Mouse (Mus musculus) urinary bladder, postnatal 0 days (tissue): ENCODE data around the gene Klhl2. TPM values are rescaled to one million over a fixed set of nuclear protein-coding genes. Genes with fewer than 3 reads are reported as not detected.

Experiments
- polyA plus RNA-seq: library from polyadenylated mRNA; unstranded; fragments of >200 nt; fragmentation: Nextera tagmentation; extraction: Ambion mirVana; gene quantifications from 2 replicates; pipeline ENCODE4 v1.2.1, GENCODE M21; 2015

Klhl2 gene
- 8.6 and 9.8 TPM in 2 replicates for polyA plus RNA-seq

GRCm38 (mm10) chr8:64849897-64850541, at the start of gene Klhl2:
TSS of gene Klhl2 (minus strand) at chr8:64850017.

DNA sequence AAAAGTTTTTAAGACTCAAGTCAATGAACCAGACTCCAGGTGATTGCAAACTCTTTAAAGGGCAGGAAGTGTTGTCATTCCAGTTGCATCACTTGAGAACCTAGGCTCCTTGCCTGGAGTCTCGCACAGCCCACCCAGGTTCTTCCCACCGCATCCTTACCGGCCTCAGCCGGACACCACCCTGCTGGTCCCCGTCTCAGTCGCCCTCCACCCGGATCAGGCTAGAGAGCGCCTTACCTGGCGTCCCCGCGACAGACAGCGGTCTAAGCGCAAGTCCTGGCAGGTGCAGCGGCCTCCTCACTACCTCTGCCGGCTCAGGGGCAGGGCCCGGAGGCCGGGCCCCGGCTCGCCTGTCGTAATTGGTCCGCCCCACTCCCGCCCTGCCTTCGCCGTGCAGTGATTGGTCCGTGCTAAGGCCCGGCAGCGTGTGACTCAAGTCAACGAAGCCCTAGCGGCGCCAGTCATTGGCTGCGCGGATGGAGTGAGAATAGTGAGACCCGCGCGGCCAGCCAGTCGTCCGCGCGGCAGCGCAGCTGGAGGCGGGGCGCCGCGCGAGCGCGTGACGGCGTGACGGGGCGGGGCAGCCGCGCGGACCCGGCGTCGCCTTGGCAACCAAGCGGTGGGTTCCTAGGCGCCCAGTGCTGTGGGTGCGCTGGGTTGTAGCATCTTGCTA, 116.4 kb downstream of the Klhl2 start, which contains the start of gene Msmo1:
TSS of gene Msmo1 (minus strand) at position 522 of the 673 bp plus-strand sequence.

GRCm38 (mm10) chr8:64692651-64693201, 157.1 kb downstream of the Klhl2 start, which contains the start of gene Cpe:
TSS of gene Cpe (minus strand) at chr8:64693054.

Other genes starting within 250 kb of the Klhl2 start
- 106 and 139 TPM in 2 replicates for gene Cpe, start 157.0 kb downstream of the Klhl2 start, polyA plus RNA-seq
- gene Msmo1, start 116.2 kb downstream of the Klhl2 start, polyA plus RNA-seq: 167 and 335 TPM in 2 replicates
- 19.8 and 23.3 TPM in 2 replicates for gene Tmem192, start 97.2 kb upstream of the Klhl2 start, polyA plus RNA-seq
- not detected in 2 replicates for gene Trim75, start 137.8 kb upstream of the Klhl2 start, polyA plus RNA-seq
- gene Trim61, start 168.5 kb upstream of the Klhl2 start, polyA plus RNA-seq: not detected in 2 replicates
- not detected in 2 replicates for gene Trim60, start 168.6 kb upstream of the Klhl2 start, polyA plus RNA-seq
- gene Apela, start 187.3 kb upstream of the Klhl2 start, polyA plus RNA-seq: 1.7 and 3.0 TPM in 2 replicates
- not detected in 2 replicates for gene Gm10663, start 225.0 kb upstream of the Klhl2 start, polyA plus RNA-seq